Mouse (Mus musculus): ENCODE data around the gene Arf1.

DNA sequence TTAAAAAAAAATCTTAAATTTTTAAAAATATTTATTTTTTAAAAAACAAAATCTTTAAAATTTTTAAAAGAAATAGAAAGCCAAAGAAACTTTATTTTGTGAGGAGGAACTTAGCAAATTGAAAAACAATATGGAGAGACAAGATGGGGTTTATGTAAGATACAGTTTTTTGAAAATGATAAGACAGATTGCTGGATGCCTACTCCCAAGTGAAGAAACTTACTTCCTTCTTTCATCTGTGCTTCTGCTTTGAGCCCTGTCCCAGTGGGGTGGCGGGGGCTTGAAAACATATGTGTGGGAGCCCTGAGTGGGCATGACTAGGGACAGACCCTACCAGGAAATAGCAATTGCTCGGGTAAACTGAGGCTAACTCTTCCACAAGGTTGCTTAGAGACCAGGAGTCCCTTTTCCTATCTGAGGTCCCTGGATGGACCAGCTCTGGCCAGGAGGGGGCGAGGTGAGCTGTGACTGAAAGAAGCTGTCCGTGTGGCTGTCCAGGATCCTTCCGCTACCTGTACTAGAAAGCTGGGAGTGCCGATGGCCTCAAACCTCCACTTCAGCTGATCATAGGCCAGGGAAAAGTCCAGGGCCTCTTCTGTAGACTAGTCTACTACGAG lies 2.2 kb upstream of the Arf1 start:
- TF ChIP-seq CTCF (IDR thresholded peaks at IDR 0.05; ENCODE audit: low read depth) = peak; percentile 70
- no peak for TF ChIP-seq EP300 (IDR thresholded peaks at IDR 0.05; ENCODE audit: low read depth)
